Mouse (Mus musculus) left cerebral cortex, adult 9 months (tissue): ENCODE measurements around the gene Pafah1b1.

Experiments
- DNase-seq, 2 experiments: peaks; one replicate each; pipeline ENCODE4 v3.0.0; 2022; ENCODE audit warnings: low spot score in 2 of 2

Gene Pafah1b1

DNA sequence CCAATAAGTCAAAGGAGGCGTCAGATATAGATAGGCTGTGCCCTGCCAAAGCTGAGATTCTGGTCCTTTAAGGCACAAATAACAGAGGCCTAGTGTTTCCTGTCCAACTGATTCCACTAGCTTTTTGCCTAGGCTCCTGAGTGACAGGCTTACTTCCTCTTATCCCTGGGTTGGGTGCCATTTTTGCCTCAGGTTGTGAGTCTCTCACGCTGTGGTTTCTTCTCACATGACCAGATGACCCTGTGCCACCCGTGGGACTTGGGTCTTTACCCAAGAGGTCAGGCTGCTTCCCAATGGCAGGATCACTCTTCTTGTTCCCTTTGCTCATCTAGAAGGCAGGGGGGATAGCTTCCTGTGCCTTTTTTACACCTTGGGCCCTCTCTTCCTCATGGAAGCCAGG, 60.2 kb downstream of the Pafah1b1 start:
- no peak for DNase-seq

DNA sequence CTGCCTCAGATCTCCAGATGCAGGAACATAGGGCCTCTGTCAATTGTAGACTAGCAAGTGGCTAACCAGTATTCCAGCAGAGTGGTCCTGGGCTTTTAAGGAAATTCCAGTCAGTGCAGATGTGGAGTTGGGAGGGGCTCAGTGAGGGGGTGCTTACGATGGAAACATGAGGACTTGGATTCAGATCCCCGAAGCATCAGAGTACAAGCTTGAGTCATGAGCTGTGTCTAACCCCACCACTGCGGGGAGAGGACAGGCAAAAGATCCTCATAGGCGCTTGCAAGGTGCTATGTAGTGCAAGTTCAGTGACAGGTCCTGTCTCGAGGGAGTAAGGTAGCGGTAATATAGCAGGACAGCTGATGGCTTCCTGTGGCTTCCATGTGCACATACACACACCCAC, 62.2 kb downstream of the Pafah1b1 start:
- no peak for DNase-seq

DNA sequence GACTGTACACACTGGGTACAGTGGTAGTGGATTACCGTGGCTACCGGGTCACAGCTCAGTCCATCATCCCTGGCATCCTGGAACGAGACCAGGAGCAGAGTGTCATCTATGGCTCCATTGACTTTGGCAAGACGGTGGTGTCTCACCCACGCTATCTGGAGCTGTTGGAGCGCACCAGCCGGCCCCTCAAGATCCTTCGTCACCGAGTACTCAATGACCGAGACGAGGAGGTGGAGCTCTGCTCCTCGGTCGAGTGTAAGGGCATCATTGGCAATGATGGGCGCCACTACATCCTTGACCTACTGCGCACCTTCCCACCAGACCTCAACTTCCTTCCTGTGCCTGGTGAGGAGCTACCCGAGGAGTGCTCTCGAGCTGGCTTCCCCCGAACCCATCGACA, 62.8 kb downstream of the Pafah1b1 start:
- no peak for DNase-seq

GRCm38 (mm10) chr11:74660336-74660735, 64.1 kb downstream of the Pafah1b1 start:
- no peak for DNase-seq

- no peak for DNase-seq
Measured at GRCm38 (mm10) chr11:74655941-74656340, 68.5 kb downstream of the Pafah1b1 start.

DNA sequence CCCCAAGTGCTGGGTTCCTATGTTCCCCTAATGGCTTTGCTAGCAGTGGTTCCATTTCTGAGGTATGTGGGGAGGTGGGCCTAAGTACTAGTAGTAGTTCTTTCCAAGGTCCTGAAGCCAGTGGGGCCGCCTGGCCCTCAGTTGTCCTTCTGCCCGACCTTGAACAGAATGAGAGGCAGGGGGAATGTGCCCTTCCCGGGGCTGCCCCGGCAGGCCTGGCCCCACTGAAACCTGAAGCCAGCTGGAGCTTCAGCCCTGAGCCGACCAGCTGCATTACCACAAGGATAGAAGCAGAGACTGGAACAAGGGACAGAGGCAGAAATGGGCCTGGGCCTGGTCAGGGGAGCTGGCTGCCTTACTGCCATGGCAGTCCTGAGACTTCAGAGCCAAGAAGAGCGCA, 71.1 kb downstream of the Pafah1b1 start:
- no peak for DNase-seq

- DNase-seq = peak in 1 of 2 experiments; percentile 39
Measured at GRCm38 (mm10) chr11:74652791-74653191, 71.7 kb downstream of the Pafah1b1 start.

DNA sequence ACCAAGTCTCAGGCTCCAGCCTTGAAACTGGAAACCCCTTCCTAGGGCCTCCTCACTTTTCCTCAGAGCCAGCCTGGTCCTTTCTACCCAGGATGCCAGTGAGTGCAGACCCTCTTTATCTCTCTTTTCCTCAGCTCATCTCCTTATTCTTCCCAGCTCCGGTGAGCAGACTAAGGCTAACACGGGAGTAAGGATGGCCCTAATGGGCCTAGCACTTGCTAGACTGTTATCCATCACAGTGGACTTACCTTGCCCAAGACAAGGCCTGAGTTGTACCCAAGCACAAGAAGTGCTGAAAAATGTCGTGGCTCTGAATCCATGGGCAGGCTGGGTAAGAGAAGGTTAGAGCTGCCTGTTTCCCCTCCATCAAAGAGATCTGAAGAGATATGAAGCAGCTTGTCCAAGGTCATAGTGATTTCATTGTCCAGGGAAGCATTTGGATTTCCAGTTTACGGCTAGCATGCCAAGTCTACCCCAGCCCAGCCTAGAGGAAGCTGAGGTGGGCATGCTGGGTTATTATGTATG, 73.8 kb downstream of the Pafah1b1 start:
- DNase-seq = no peak

- DNase-seq = peak in 1 of 2 experiments; percentile 23
Measured at GRCm38 (mm10) chr11:74649647-74650551, 74.6 kb downstream of the Pafah1b1 start.

GRCm38 (mm10) chr11:74649095-74649646, 75.3 kb downstream of the Pafah1b1 start, which contains the start of gene Cluh:
Cluh (plus strand) TSS chr11:74649495.
- peak; percentile 95 to 98 for DNase-seq

DNA sequence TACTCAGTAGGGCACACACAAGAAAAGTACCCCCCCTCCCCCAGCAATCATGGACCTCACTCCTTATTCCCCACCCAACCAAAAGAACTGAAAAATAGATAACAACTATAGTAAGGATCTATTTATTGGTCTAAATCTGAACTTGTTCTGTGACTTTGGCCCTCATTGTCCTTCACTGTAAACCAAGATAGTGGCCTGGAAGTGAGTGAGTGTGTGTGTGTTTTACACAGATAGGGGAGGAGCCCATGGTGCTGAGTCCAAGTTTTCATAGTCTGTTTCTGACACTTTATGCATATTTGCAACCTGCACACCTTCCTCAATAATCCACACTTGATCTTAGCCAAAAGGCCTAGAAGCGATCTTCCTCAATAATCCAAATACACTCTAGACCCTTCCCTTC, 75.8 kb downstream of the Pafah1b1 start:
- DNase-seq = no peak

DNA sequence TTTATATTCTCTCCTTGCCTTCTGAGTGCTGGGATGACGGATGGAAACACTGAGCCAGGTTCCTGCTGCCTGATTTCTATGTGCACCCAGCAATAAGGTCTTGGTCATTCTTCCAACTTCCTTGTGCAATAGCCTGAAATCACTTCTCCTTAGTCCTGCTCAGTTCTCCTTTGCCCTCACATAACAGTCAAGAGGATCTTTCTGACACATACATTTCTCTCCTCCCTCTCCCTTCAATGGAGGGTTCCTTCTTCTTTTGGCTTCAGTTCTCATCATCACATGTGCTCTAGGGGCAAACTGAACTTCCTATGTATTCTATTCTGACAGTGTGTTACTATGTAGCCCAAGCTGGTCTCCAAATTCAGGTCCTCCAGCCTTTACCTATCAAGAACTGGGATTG, 76.5 kb downstream of the Pafah1b1 start:
- DNase-seq = no peak

GRCm38 (mm10) chr11:74639628-74640027, 84.8 kb downstream of the Pafah1b1 start:
- no peak for DNase-seq

GRCm38 (mm10) chr11:74638791-74639411, 85.6 kb downstream of the Pafah1b1 start:
- DNase-seq = no peak

DNA sequence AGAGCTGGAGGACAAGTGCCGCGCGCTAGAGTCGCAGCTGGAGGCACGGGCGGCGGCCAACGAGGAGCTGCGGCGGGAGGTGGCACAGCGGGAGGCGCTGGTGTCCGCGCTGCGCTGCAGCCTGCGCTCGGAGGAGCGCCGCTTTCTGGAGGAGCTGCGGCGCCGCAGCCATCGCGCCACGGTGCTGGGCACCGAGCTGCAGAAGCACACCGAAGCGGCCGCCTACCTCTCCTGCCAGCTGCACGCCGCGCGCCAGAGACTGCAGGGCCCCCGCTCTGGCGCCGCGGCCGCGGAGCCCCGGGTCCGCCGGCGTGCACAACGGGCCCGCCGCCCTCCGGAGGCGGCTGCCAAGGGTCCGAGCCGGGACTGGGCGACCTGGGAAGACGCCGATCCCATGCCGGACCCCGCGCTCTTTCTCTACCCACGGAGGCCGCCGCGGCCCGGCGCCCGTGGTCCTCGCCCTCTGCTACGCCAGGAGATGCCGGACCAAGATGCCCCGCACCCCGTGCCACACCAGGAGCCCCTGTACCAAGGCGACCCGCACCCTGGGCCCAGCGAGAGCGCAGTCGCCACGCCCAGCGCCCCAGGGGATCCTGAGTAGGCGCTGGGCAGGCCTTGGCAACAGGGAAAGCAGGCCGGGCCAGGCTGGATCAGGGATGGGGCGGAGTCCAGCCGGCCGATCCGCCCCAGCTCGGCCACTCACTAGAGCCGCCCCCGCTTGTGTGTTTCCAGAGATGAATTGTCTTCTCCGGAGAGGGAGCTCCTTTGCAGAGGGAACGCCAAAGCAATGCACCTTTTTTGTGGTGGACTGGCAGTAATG, 86.3 kb downstream of the Pafah1b1 start:
- peak in 1 of 2 experiments; percentile 67 for DNase-seq

GRCm38 (mm10) chr11:74637486-74637885, 87.0 kb downstream of the Pafah1b1 start:
- no peak for DNase-seq

DNA sequence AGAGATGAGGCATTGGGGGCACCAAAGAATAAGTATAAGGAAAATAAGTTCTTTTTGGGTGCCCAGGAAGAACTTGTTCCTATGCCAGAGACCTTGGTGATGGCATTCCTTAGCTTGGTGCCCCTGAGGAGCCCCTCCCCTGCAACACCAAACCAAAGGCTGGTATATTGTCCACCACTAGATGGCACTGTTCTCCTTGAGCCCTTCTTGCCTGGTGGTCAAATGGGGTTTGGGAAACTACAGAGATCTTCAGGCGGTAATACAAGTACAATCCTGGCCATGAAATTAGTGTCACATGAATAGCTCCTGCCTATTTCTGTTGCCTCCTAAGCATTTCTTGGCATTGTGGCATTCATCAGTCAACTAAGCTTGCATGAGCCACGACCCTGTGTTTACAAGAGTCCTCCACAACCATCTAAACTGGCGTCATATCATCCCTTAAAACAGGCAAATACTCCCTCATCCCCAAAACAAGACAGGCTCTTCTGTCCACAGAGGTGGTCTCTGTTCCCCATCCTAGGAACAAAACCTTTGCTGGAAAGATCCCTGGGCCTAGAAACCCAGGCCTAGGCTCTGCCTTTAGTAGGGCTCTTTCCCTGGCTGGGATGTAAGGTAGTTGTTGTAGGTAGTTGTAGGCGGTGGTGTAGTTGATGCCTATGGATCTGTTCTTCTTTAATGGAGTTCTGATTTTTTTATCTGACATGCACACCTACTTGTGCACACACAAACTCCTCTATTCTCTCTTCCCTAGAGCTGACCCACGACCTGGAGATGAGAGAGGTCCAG, 89.8 kb downstream of the Pafah1b1 start:
- peak in 1 of 2 experiments; percentile 71 for DNase-seq

DNA sequence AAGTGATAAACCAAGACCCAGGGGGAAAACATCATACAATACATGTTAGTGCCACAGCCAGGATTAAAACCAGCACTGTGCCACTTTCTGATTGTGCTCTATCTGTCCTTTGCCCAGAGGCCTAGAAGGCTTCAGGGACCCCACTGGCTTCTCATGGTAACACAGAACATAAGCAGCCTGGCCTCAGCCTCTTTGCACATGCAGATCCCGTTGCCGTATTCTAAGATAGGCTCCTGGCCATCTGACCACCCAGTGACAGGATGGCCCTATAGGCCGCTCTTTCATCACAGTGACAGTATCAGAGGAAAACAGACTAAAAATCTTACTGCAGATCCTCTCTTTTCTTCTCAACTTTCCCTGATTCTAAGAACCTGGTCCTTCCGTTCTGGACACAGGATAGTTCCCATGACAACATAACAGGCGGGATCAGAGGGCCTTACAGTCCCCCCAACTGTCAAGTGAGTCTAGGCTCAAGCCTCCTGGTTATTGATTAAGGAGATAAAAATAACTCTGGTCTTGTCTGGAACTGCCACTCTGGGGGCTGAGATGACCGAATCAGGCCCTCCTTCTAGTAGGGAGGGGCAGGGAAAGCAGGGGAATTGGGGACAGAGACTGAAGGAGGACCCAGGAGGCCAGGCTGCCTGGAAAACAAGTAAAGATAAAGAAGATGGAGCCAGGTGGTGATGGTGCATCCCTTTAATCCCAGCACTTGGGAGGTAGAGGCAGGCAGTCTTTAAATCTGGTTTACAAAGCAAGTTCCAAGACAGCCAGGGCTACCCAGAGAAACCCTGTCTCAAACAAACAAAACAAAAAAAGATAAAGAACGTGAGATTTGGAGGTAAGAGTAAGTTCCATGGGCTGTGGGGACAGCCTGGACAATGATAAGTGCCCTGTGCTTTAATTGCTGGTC, 92.3 kb downstream of the Pafah1b1 start:
- DNase-seq = no peak

- no peak for DNase-seq
Measured at GRCm38 (mm10) chr11:74627481-74627880, 97.0 kb downstream of the Pafah1b1 start.

- no peak for DNase-seq
Measured at GRCm38 (mm10) chr11:74625333-74625732, 99.1 kb downstream of the Pafah1b1 start.
